Mouse (Mus musculus): ENCODE results near the gene Map3k14. TPM values are rescaled to one million over a fixed set of nuclear protein-coding genes. Genes with fewer than 3 reads are reported as not detected.

Gene Map3k14
- polyA plus RNA-seq, 1 experiment from 2014 or later, result 3.7 TPM

GRCm38 (mm10) chr11:103217790-103218516 is 49.3 kb downstream of the Map3k14 start, which contains the start of gene Spata32:
TSS of gene Spata32 (minus strand) at chr11:103218432.
- ATAC-seq (ENCODE audit: low read depth), result peak; percentile 84
- Histone ChIP-seq H3K36me3 (ENCODE audit: control insufficient read depth, insufficient read depth, low read length) (peaks cover 7% of the 10 kb centered on the region; the same call in 1 of the 2 replicates), H3K9ac (ENCODE audit: low read length) (peak within 1 kb of the TSS; percentile 64), H3K9me3 (ENCODE audit: control insufficient read depth, low read length) (peaks cover 2% of the 10 kb centered on the region; the same call in 1 of the 2 replicates), H3K27me3 (ENCODE audit: control insufficient read depth, insufficient read depth, low read depth, low read length) (no peaks in the 10 kb centered on the region), H3K4me1 (replicated peaks; ENCODE audit: control insufficient read depth, insufficient read depth, low read length) (peaks cover 4% of the 10 kb centered on the region; the same call in 1 of the 2 replicates), H3K4me2 (ENCODE audit: low read depth, low read length) (peak within 1 kb of the TSS; percentile 94), H3K4me3 (ENCODE audit: low read length) (peak within 1 kb of the TSS; percentile 56), H3K27ac (ENCODE audit: low read length) (no peak within 1 kb of the TSS)
- under 1% methylated on average over 45 of the region's 45 CpGs for WGBS

GRCm38 (mm10) chr11:103215355-103215754 is 51.9 kb downstream of the Map3k14 start:
- Histone ChIP-seq H3K4me2 (ENCODE audit: low read depth, low read length) (no peak overlapping the region), H3K27me3 (ENCODE audit: control insufficient read depth, insufficient read depth, low read depth, low read length) (no peaks in the 10 kb centered on the region), H3K9ac (ENCODE audit: low read length) (no peak overlapping the region), H3K36me3 (ENCODE audit: control insufficient read depth, insufficient read depth, low read length) (peaks cover 4% of the 10 kb centered on the region; the same call in 1 of the 2 replicates), H3K27ac (ENCODE audit: low read length) (no peak overlapping the region), H3K9me3 (ENCODE audit: control insufficient read depth, low read length) (peaks cover 2% of the 10 kb centered on the region; the same call in 1 of the 2 replicates), H3K4me1 (replicated peaks; ENCODE audit: control insufficient read depth, insufficient read depth, low read length) (peaks cover 4% of the 10 kb centered on the region; the same call in 1 of the 2 replicates), H3K4me3 (ENCODE audit: low read length) (no peak overlapping the region)
- ATAC-seq (ENCODE audit: low read depth), result no peak
- WGBS, result 29% methylated on average over 1 of the region's 1 CpGs

GRCm38 (mm10) chr11:103213712-103214111 is 53.6 kb downstream of the Map3k14 start:
- Histone ChIP-seq H3K4me1 (replicated peaks; ENCODE audit: control insufficient read depth, insufficient read depth, low read length) (peaks cover 4% of the 10 kb centered on the region; the same call in 1 of the 2 replicates), H3K4me2 (ENCODE audit: low read depth, low read length) (no peak overlapping the region), H3K36me3 (ENCODE audit: control insufficient read depth, insufficient read depth, low read length) (no peaks in the 10 kb centered on the region), H3K9ac (ENCODE audit: low read length) (no peak overlapping the region), H3K9me3 (ENCODE audit: control insufficient read depth, low read length) (peaks cover 2% of the 10 kb centered on the region; the same call in 1 of the 2 replicates), H3K27ac (ENCODE audit: low read length) (no peak overlapping the region), H3K4me3 (ENCODE audit: low read length) (no peak overlapping the region), H3K27me3 (ENCODE audit: control insufficient read depth, insufficient read depth, low read depth, low read length) (no peaks in the 10 kb centered on the region)
- WGBS, result 75% methylated on average over 5 of the region's 5 CpGs
- no peak for ATAC-seq (ENCODE audit: low read depth)

- Histone ChIP-seq H3K36me3 (ENCODE audit: control insufficient read depth, insufficient read depth, low read length) (no peaks in the 10 kb centered on the region), H3K27me3 (ENCODE audit: control insufficient read depth, insufficient read depth, low read depth, low read length) (no peaks in the 10 kb centered on the region), H3K4me2 (ENCODE audit: low read depth, low read length) (no peak overlapping the region), H3K4me3 (ENCODE audit: low read length) (no peak overlapping the region), H3K9me3 (ENCODE audit: control insufficient read depth, low read length) (peaks cover 2% of the 10 kb centered on the region; the same call in 1 of the 2 replicates), H3K4me1 (replicated peaks; ENCODE audit: control insufficient read depth, insufficient read depth, low read length) (no peaks in the 10 kb centered on the region), H3K27ac (ENCODE audit: low read length) (no peak overlapping the region), H3K9ac (ENCODE audit: low read length) (no peak overlapping the region)
- no peak for ATAC-seq (ENCODE audit: low read depth)
- WGBS, result 49% methylated on average over 8 of the region's 8 CpGs
These were observed 57.0 kb downstream of the Map3k14 start for GRCm38 (mm10) chr11:103210291-103210690.

- 82% methylated on average over 3 of the region's 3 CpGs for WGBS
- H3K9ac ChIP-seq (ENCODE audit: low read length), result no peak within 1 kb of the TSS
- H3K4me2 ChIP-seq (ENCODE audit: low read depth, low read length), result no peak within 1 kb of the TSS
- H3K9me3 ChIP-seq (ENCODE audit: control insufficient read depth, low read length), result no peaks in the 10 kb centered on the region
- no peak within 1 kb of the TSS for H3K4me3 ChIP-seq (ENCODE audit: low read length)
- H3K27ac ChIP-seq (ENCODE audit: low read length), result no peak within 1 kb of the TSS
- no peak for ATAC-seq (ENCODE audit: low read depth)
- H3K36me3 ChIP-seq (ENCODE audit: control insufficient read depth, insufficient read depth, low read length), result no peaks in the 10 kb centered on the region
- H3K4me1 ChIP-seq (replicated peaks; ENCODE audit: control insufficient read depth, insufficient read depth, low read length), result no peaks in the 10 kb centered on the region
- H3K27me3 ChIP-seq (ENCODE audit: control insufficient read depth, insufficient read depth, low read depth, low read length), result no peaks in the 10 kb centered on the region
These were observed 58.8 kb downstream of the Map3k14 start, which contains the start of gene 1700023F06Rik for GRCm38 (mm10) chr11:103208458-103208857. TSS of gene 1700023F06Rik (minus strand) at chr11:103208558.

GRCm38 (mm10) chr11:103206203-103206602 is 61.1 kb downstream of the Map3k14 start:
- WGBS, result 86% methylated on average over 6 of the region's 6 CpGs
- Histone ChIP-seq H3K9ac (ENCODE audit: low read length) (no peak overlapping the region), H3K9me3 (ENCODE audit: control insufficient read depth, low read length) (no peaks in the 10 kb centered on the region), H3K4me1 (replicated peaks; ENCODE audit: control insufficient read depth, insufficient read depth, low read length) (peaks cover 4% of the 10 kb centered on the region; the same call in 1 of the 2 replicates), H3K36me3 (ENCODE audit: control insufficient read depth, insufficient read depth, low read length) (no peaks in the 10 kb centered on the region), H3K27ac (ENCODE audit: low read length) (no peak overlapping the region), H3K27me3 (ENCODE audit: control insufficient read depth, insufficient read depth, low read depth, low read length) (no peaks in the 10 kb centered on the region), H3K4me2 (ENCODE audit: low read depth, low read length) (no peak overlapping the region), H3K4me3 (ENCODE audit: low read length) (no peak overlapping the region)
- ATAC-seq (ENCODE audit: low read depth), result no peak

GRCm38 (mm10) chr11:103202376-103202775 is 64.9 kb downstream of the Map3k14 start:
- Histone ChIP-seq H3K4me1 (replicated peaks; ENCODE audit: control insufficient read depth, insufficient read depth, low read length) (peaks cover 13% of the 10 kb centered on the region), H3K9ac (ENCODE audit: low read length) (no peak overlapping the region), H3K4me3 (ENCODE audit: low read length) (no peak overlapping the region), H3K27ac (ENCODE audit: low read length) (no peak overlapping the region), H3K9me3 (ENCODE audit: control insufficient read depth, low read length) (no peaks in the 10 kb centered on the region), H3K4me2 (ENCODE audit: low read depth, low read length) (no peak overlapping the region), H3K27me3 (ENCODE audit: control insufficient read depth, insufficient read depth, low read depth, low read length) (peaks cover 32% of the 10 kb centered on the region), H3K36me3 (ENCODE audit: control insufficient read depth, insufficient read depth, low read length) (no peaks in the 10 kb centered on the region)
- no peak for ATAC-seq (ENCODE audit: low read depth)

- no peak overlapping the region for H3K4me2 ChIP-seq (ENCODE audit: low read depth, low read length)
- no peak overlapping the region for H3K4me3 ChIP-seq (ENCODE audit: low read length)
- ATAC-seq (ENCODE audit: low read depth), result peak; percentile 37; the same call in 1 of the 2 replicates
- H3K27ac ChIP-seq (ENCODE audit: low read length), result no peak overlapping the region
- no peak overlapping the region for H3K9ac ChIP-seq (ENCODE audit: low read length)
- 23% methylated on average over 6 of the region's 6 CpGs for WGBS
- H3K4me1 ChIP-seq (replicated peaks; ENCODE audit: control insufficient read depth, insufficient read depth, low read length), result peaks cover 13% of the 10 kb centered on the region
- H3K9me3 ChIP-seq (ENCODE audit: control insufficient read depth, low read length), result no peaks in the 10 kb centered on the region
- no peaks in the 10 kb centered on the region for H3K36me3 ChIP-seq (ENCODE audit: control insufficient read depth, insufficient read depth, low read length)
- H3K27me3 ChIP-seq (ENCODE audit: control insufficient read depth, insufficient read depth, low read depth, low read length), result peaks cover 39% of the 10 kb centered on the region
These were observed 65.6 kb downstream of the Map3k14 start for GRCm38 (mm10) chr11:103201664-103202063.

- Histone ChIP-seq H3K4me1 (replicated peaks; ENCODE audit: control insufficient read depth, insufficient read depth, low read length) (peaks cover 13% of the 10 kb centered on the region), H3K4me2 (ENCODE audit: low read depth, low read length) (peak overlapping the region; percentile 72), H3K9ac (ENCODE audit: low read length) (peak overlapping the region; percentile 52), H3K4me3 (ENCODE audit: low read length) (peak overlapping the region; percentile 44), H3K36me3 (ENCODE audit: control insufficient read depth, insufficient read depth, low read length) (no peaks in the 10 kb centered on the region), H3K27ac (ENCODE audit: low read length) (no peak overlapping the region), H3K27me3 (ENCODE audit: control insufficient read depth, insufficient read depth, low read depth, low read length) (peaks cover 57% of the 10 kb centered on the region), H3K9me3 (ENCODE audit: control insufficient read depth, low read length) (no peaks in the 10 kb centered on the region)
- peak; percentile 63 for ATAC-seq (ENCODE audit: low read depth)
- WGBS, result 6% methylated on average over 55 of the region's 59 CpGs
These were observed 68.1 kb downstream of the Map3k14 start for GRCm38 (mm10) chr11:103198911-103199803.

All from lung, embryonic 16.5 days (tissue).